Mouse (Mus musculus) embryonic facial prominence, embryonic 14.5 days (tissue): Measurements from ENCODE around the gene Tut7. TPM values are rescaled to one million over a fixed set of nuclear protein-coding genes. Genes with fewer than 3 reads are reported as not detected.
A peak's percentile ranks its signal among the peaks of the same experiment; 100 is the strongest.

Experiments used
- ATAC-seq: fragments of 200-750 bp; cut with Nextera tagmentation; 2 replicates; pipeline ENCODE4 v1.8.0; 2017; ENCODE audit warnings: low read depth, moderate number of reproducible peaks, moderate TSS enrichment
- DNase-seq: peaks from one replicate; pipeline ENCODE4 v3.0.0-alpha.2; 2015; ENCODE audit warnings: low spot score
- H3K27ac ChIP-seq: fragments of 300-500 bp; sonication (generic); replicated peaks from 2 replicates; pipeline ENCODE4 v1.5.1; 2014; ENCODE audit warnings: low read depth, mild to moderate bottlenecking, low read length, moderate library complexity
- H3K27me3 ChIP-seq: fragments of 300-500 bp; sonication (generic); replicated peaks from 2 replicates; pipeline ENCODE4 v1.6.1; 2014; ENCODE audit warnings: low read length; ENCODE audit not compliant: control insufficient read depth, insufficient read depth
- H3K36me3 ChIP-seq: fragments of 300-500 bp; sonication (generic); 2 replicates; pipeline ENCODE4 v1.6.1; 2014; ENCODE audit warnings: low read length, mixed read lengths; ENCODE audit not compliant: control insufficient read depth, insufficient read depth
- H3K4me1 ChIP-seq: fragments of 300-500 bp; sonication (generic); 2 replicates; pipeline ENCODE4 v1.6.1; 2014; ENCODE audit warnings: antibody characterized with exemption, low read length; ENCODE audit not compliant: control insufficient read depth, insufficient read depth
- H3K4me2 ChIP-seq: fragments of 300-500 bp; sonication (generic); 2 replicates; pipeline ENCODE4 v1.6.1; 2014; ENCODE audit warnings: low read depth, mild to moderate bottlenecking, low read length, moderate library complexity, mixed read lengths
- H3K4me3 ChIP-seq: fragments of 300-500 bp; sonication (generic); 2 replicates; pipeline ENCODE4 v1.5.1; 2014; ENCODE audit warnings: low read depth, mild to moderate bottlenecking, low read length
- H3K9ac ChIP-seq: fragments of 300-500 bp; sonication (generic); 2 replicates; pipeline ENCODE4 v1.6.1; 2014; ENCODE audit warnings: low read depth, mild to moderate bottlenecking, low read length, moderate library complexity, mixed read lengths
- H3K9me3 ChIP-seq: fragments of 300-500 bp; sonication (generic); 2 replicates; pipeline ENCODE4 v1.6.1; 2016; ENCODE audit warnings: low read length; ENCODE audit not compliant: control insufficient read depth
- WGBS: fragments of 180-500 bp; shearing (Covaris S2); extraction: QIAGEN DNeasy Blood & Tissue Kit; methylation state at CpG from one replicate; pipeline ENCODE4 v1.1.7; 2014; 5-methylcytosine and 5-hydroxymethylcytosine counted together
- polyA plus RNA-seq: library from polyadenylated mRNA; unstranded; fragments of >200 nt; fragmentation: Nextera tagmentation; extraction: Ambion mirVana; gene quantifications from 2 replicates; pipeline ENCODE4 v1.2.1, GENCODE M21; 2014

Gene Tut7
- polyA plus RNA-seq, 1 experiment from 2014 or later, result 43.5 TPM

DNA sequence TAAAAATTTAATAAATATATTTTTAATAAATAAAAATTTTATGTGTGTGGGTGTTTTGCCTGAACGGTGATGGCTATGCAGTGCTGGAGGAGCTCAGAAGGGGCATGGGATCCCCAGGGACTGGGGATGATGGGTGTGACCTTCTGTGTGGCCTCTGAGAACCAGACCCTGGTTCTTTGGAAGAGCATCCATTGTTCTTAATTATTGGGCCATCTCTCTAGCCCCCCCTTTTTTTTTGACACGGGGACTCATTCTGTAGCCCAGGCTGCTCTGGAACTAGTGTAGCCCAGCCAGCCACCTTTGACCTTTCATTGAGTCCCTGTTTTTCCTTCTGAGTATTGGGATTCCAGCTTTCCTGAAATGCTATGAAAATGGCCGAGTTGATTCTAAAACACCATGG lies 13.9 kb upstream of the Tut7 start:
- Histone ChIP-seq H3K9ac (no peak overlapping the region), H3K4me2 (no peak overlapping the region), H3K4me3 (no peak overlapping the region), H3K9me3 (no peaks in the 10 kb centered on the region), H3K27ac (no peak overlapping the region), H3K27me3 (no peaks in the 10 kb centered on the region), H3K4me1 (no peaks in the 10 kb centered on the region), H3K36me3 (no peaks in the 10 kb centered on the region)
- 67% methylated on average over 3 of the region's 3 CpGs for WGBS
- ATAC-seq (no peak), DNase-seq (no peak)

- Histone ChIP-seq H3K27me3 (no peaks in the 10 kb centered on the region), H3K27ac (no peak overlapping the region), H3K4me1 (no peaks in the 10 kb centered on the region), H3K4me2 (no peak overlapping the region), H3K9ac (no peak overlapping the region), H3K9me3 (no peaks in the 10 kb centered on the region), H3K4me3 (no peak overlapping the region), H3K36me3 (no peaks in the 10 kb centered on the region)
- ATAC-seq (no peak), DNase-seq (no peak)
- WGBS, result 80% methylated on average over 14 of the region's 14 CpGs
Observed at GRCm38 (mm10) chr13:59836101-59836798, 13.3 kb upstream of the Tut7 start.

DNA sequence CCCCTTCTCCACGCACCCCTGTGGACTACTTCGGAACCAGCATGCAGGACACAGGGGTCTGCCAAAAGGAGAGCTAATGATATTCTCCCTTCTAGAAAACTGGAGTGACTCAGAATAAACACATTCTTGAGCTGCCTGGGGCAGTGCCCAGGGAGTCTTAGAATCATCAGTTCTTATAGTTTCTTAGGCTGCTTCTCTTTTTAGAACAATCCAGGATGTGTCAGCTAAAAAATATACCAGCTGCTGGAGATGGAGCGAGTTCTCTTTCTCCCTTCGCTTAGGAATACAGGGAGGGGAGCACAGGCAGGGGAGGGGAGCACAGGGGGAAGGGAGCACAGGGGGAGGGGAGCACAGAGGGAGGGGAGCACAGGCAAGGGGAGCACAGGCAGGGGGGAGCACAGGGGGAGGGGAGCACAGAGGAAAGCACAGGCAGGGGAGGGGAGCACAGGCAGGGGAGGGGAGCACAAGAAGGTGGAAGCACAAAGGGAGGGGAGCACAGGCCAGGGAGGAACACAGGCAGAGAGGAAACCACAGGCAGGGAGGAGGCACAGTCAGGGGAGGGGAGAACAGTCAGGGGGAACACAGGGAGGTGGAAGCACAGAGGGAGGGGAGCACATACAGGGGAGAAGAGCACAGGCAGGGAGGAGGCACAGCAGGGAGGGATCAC lies 12.0 kb upstream of the Tut7 start:
- H3K4me3 ChIP-seq, result no peak overlapping the region
- 44% methylated on average over 4 of the region's 4 CpGs for WGBS
- H3K4me2 ChIP-seq, result no peak overlapping the region
- H3K4me1 ChIP-seq, result no peaks in the 10 kb centered on the region
- H3K9ac ChIP-seq, result no peak overlapping the region
- peak; percentile 36; the same call in 1 of the 2 replicates for ATAC-seq
- H3K27ac ChIP-seq, result 0 out of 2 replicates have a peak overlapping the region, but pooled peaks have one; percentile 21
- DNase-seq, result peak; percentile 38
- H3K27me3 ChIP-seq, result no peaks in the 10 kb centered on the region
- no peaks in the 10 kb centered on the region for H3K9me3 ChIP-seq
- no peaks in the 10 kb centered on the region for H3K36me3 ChIP-seq

DNA sequence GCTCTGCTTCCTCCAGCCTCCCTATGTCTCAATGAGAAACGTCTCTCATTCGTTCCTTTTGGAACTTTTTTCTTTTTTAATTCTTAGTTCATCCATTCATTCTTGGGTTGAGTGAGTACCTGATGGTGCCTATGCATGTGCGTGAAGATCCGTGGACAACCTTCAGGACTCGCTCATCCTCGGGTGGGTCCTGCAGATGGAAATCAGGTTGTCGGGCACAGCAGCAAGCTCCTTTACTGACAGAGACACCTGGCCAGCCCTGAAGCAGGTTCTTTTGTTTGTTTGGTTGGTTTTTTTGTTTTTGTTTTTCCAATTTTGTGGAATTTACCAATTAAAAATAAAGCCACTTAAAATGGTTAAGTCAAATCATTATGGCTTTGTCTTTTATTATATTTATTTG lies 9.9 kb upstream of the Tut7 start:
- Histone ChIP-seq H3K9me3 (no peaks in the 10 kb centered on the region), H3K27ac (no peak overlapping the region), H3K9ac (no peak overlapping the region), H3K4me2 (no peak overlapping the region), H3K4me1 (no peaks in the 10 kb centered on the region), H3K27me3 (no peaks in the 10 kb centered on the region), H3K36me3 (no peaks in the 10 kb centered on the region), H3K4me3 (no peak overlapping the region)
- ATAC-seq, result no peak
- WGBS, result 78% methylated on average over 7 of the region's 7 CpGs
- DNase-seq, result no peak

DNA sequence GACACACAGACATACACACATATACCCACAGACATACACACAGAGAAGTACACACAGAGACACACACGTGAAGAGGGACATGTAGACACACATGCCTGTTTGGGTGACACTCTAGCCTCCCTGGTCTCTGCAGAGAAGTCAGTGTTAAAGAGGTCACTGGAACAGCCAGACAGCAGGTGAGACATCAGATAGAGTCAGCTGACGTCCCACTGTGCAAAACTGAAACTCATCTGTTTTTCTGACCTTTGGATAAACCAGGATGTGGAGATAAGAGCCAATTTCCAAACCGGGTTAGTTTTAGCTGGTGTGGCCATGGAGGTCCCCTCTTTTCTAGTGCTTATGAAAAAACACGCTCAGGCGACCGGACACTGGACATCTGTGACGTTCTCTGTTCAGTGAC lies 9.5 kb upstream of the Tut7 start:
- no peak overlapping the region for H3K27ac ChIP-seq
- no peak for DNase-seq
- H3K4me3 ChIP-seq, result no peak overlapping the region
- no peak overlapping the region for H3K9ac ChIP-seq
- no peaks in the 10 kb centered on the region for H3K36me3 ChIP-seq
- H3K9me3 ChIP-seq, result no peaks in the 10 kb centered on the region
- no peak overlapping the region for H3K4me2 ChIP-seq
- no peaks in the 10 kb centered on the region for H3K27me3 ChIP-seq
- no peaks in the 10 kb centered on the region for H3K4me1 ChIP-seq
- no peak for ATAC-seq
- 62% methylated on average over 7 of the region's 7 CpGs for WGBS

GRCm38 (mm10) chr13:59825966-59826365 lies 3.0 kb upstream of the Tut7 start:
- DNase-seq (no peak), ATAC-seq (no peak)
- H3K4me3 ChIP-seq, result no peak overlapping the region
- 0 out of 2 replicates have a peak, but pooled peaks cover 6% of the 10 kb centered on the region for H3K36me3 ChIP-seq
- H3K27ac ChIP-seq, result no peak overlapping the region
- no peak overlapping the region for H3K4me2 ChIP-seq
- no peaks in the 10 kb centered on the region for H3K9me3 ChIP-seq
- H3K4me1 ChIP-seq, result peaks cover 10% of the 10 kb centered on the region
- no peak overlapping the region for H3K9ac ChIP-seq
- no peaks in the 10 kb centered on the region for H3K27me3 ChIP-seq

DNA sequence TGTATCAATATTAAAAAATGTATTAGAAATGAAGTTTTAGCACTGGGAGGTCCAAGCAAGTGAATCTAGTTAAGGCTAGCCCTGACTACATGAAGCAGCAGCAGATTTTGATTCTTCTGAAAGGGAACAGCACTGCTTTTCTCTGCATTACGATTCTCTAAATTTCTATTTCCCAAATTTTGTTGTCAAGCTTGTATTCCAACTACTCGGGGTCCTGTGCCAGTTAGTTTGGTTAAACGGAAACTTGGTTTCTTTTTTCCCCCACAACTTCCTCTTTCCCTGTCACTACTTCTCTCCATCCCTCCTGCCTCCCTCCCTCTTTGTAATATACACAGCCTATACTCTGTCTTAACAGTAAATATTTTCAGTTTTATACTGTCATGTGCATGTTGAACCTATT lies 2.1 kb downstream of the Tut7 start:
- H3K36me3 ChIP-seq, result peaks cover 37% of the 10 kb centered on the region
- 0 out of 2 replicates have a peak overlapping the region, but pooled peaks have one; percentile 11 for H3K9ac ChIP-seq
- H3K27ac ChIP-seq, result no peak overlapping the region
- ATAC-seq, result no peak
- WGBS, result 65% methylated on average over 3 of the region's 3 CpGs
- H3K4me2 ChIP-seq, result peak overlapping the region; percentile 74
- peaks cover 30% of the 10 kb centered on the region for H3K4me1 ChIP-seq
- no peak for DNase-seq
- peak overlapping the region; percentile 97 for H3K4me3 ChIP-seq
- no peaks in the 10 kb centered on the region for H3K27me3 ChIP-seq
- no peaks in the 10 kb centered on the region for H3K9me3 ChIP-seq

- H3K36me3 ChIP-seq, result peaks cover 44% of the 10 kb centered on the region
- no peaks in the 10 kb centered on the region for H3K27me3 ChIP-seq
- H3K9me3 ChIP-seq, result no peaks in the 10 kb centered on the region
- no peak for DNase-seq
- peak overlapping the region; percentile 13; the same call in 1 of the 2 replicates for H3K4me3 ChIP-seq
- H3K27ac ChIP-seq, result no peak overlapping the region
- WGBS, result 64% methylated on average over 4 of the region's 4 CpGs
- peak overlapping the region; percentile 74 for H3K4me2 ChIP-seq
- ATAC-seq, result no peak
- H3K9ac ChIP-seq, result peak overlapping the region; percentile 34; the same call in 1 of the 2 replicates
- H3K4me1 ChIP-seq, result peaks cover 30% of the 10 kb centered on the region
Observed at GRCm38 (mm10) chr13:59820114-59820513, 2.8 kb downstream of the Tut7 start.

GRCm38 (mm10) chr13:59817352-59817751 lies 5.6 kb downstream of the Tut7 start:
- H3K27me3 ChIP-seq, result no peaks in the 10 kb centered on the region
- no peak overlapping the region for H3K27ac ChIP-seq
- WGBS, result 88% methylated on average over 4 of the region's 4 CpGs
- ATAC-seq (no peak), DNase-seq (no peak)
- no peak overlapping the region for H3K4me2 ChIP-seq
- H3K4me1 ChIP-seq, result peaks cover 30% of the 10 kb centered on the region
- H3K4me3 ChIP-seq, result no peak overlapping the region
- H3K36me3 ChIP-seq, result peaks cover 69% of the 10 kb centered on the region
- no peak overlapping the region for H3K9ac ChIP-seq
- H3K9me3 ChIP-seq, result no peaks in the 10 kb centered on the region
